22 mouse cellular contexts compared by ENCODE assay signal in the genomic region with DNA sequence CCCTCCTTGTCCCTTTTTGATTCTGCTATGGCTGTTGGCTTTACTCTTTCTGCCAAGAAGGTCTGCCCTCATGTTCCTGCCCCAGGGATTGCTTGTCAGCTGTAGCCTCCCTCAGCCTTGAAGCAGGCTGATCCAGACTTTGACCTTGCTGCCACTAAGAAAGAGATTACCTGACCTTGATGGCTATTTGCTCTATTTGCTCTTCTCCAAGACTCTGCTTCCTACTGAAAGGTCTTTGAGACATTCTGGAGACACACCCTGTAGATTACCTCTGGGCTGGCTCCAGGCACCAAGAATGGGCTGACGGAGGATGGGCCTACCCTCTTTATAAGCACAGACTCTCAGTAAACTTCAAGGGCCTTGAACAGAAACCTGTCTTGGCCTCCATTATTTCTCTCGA. TPM values are rescaled to one million over a fixed set of nuclear protein-coding genes. Genes with fewer than 3 reads are reported as not detected.
DNase-seq lines count a peak whose midpoint lies in the region; ATAC-seq and TF ChIP-seq lines count a peak whose summit lies in the region.
"Had no signal": no experiment of that assay in that cellular context is flagged by ENCODE, and none has a peak within 500 bp of the region (broad histone marks: within the 10 kb centered on the region; RNA-seq: fewer than 3 reads in every experiment).

No protein-coding gene starts in this region.

- no peaks in the 10 kb centered on the region for H3K9me3 ChIP-seq in ES-E14 (ENCODE audit: control insufficient read depth, insufficient read depth, low read depth, low read length)
- H3K9me3 ChIP-seq: embryonic facial prominence, embryonic 13.5 days; embryonic facial prominence, embryonic 15.5 days; forebrain, embryonic 13.5 days; forebrain, embryonic 15.5 days had no signal

- no peak overlapping the region; the same call in 1 of the 2 replicates for H3K9ac ChIP-seq in ES-E14 (ENCODE audit: insufficient read depth, low read depth, low read length, poor library complexity, severe bottlenecking)
- H3K9ac ChIP-seq: embryonic facial prominence, embryonic 13.5 days; embryonic facial prominence, embryonic 15.5 days; forebrain, embryonic 13.5 days; forebrain, embryonic 15.5 days; forebrain, postnatal 0 days had no signal

- H3K36me3 ChIP-seq in ES-E14 (ENCODE audit: control insufficient read depth, insufficient read depth, low read length, poor library complexity, severe bottlenecking), result no peaks in the 10 kb centered on the region
- H3K36me3 ChIP-seq: embryonic facial prominence, embryonic 13.5 days; embryonic facial prominence, embryonic 15.5 days; forebrain, embryonic 15.5 days had no signal

- H3K4me1 ChIP-seq in ES-E14 (ENCODE audit: control insufficient read depth in 2 of 2, insufficient read depth in 2 of 2, low read length in 2 of 2, poor library complexity in 1 of 2), result peaks cover 0 to 3% of the 10 kb centered on the region in 2 experiments; a peak in 1 of 4 replicates
- H3K4me1 ChIP-seq: embryonic facial prominence, embryonic 13.5 days; embryonic facial prominence, embryonic 15.5 days; forebrain, embryonic 13.5 days; forebrain, embryonic 15.5 days had no signal

- 39% methylated on average over 2 of the region's 2 CpGs for WGBS in large intestine, adult 2 months

- peak; percentile 16 for DNase-seq in ovary, adult 18-20 months (ENCODE audit: low spot score)
- DNase-seq in ovary, postnatal 14 days (ENCODE audit: low spot score), result no peak
- peak; percentile 25 for DNase-seq in ES-E14 (ENCODE audit: low read depth, low spot score)
- DNase-seq in ZHBTc4 (ENCODE audit: low read depth, low spot score), result peak; percentile 80
- peak; percentile 32 for DNase-seq in large intestine, adult 2 months (ENCODE audit: low read depth, low spot score)
- no peak for DNase-seq in thymus, postnatal 36 days
- DNase-seq in cerebellum, adult 8-10 months, result no peak
- DNase-seq: adrenal gland, adult 8-10 months; adrenal gland, postnatal 14 days; adrenal gland, postnatal 36 days; cerebellum, adult 11-12 months; cerebellum, adult 2 months; cerebellum, adult 9-11 months; cerebellum, postnatal 14 days; cerebellum, postnatal 36 days; embryo, embryonic 11 days; forebrain, postnatal 0 days had no signal

- no peak for ATAC-seq in monocyte, adult 5-6 weeks (replicated peaks; ENCODE audit: insufficient number of reproducible peaks, low FRiP score, low TSS enrichment, poor library complexity, severe bottlenecking)
- ATAC-seq: forebrain, embryonic 13.5 days; forebrain, embryonic 15.5 days; forebrain, postnatal 0 days had no signal

- H3K4me3 ChIP-seq in ES-E14 (ENCODE audit: insufficient read depth in 1 of 2, low read depth in 1 of 2, low read length in 2 of 2, poor library complexity in 1 of 2, severe bottlenecking in 1 of 2), result no peak overlapping the region
- H3K4me3 ChIP-seq: embryonic facial prominence, embryonic 13.5 days; embryonic facial prominence, embryonic 15.5 days; forebrain, embryonic 13.5 days; forebrain, embryonic 15.5 days had no signal

- no peak overlapping the region for H3K27ac ChIP-seq in ES-E14 (ENCODE audit: insufficient read depth, low read depth, low read length, poor library complexity, severe bottlenecking)
- H3K27ac ChIP-seq: embryonic facial prominence, embryonic 13.5 days; embryonic facial prominence, embryonic 15.5 days; forebrain, embryonic 13.5 days; forebrain, embryonic 15.5 days had no signal

- in situ Hi-C loops in ES-E14 (cut with MboI; ENCODE audit: low sequenced_read_pairs in 2 of 2, unreplicated experiment in 2 of 2), result no loop called here

TF ChIP-seq in ES-E14, 5 proteins besides CTCF, POLR2A, EP300 and RAD21:
- no peak for TF ChIP-seq CHD2 (IDR thresholded peaks at IDR 0.05; ENCODE audit: low read depth, low read length)
- no peak for TF ChIP-seq HCFC1 (IDR thresholded peaks at IDR 0.05; ENCODE audit: borderline replicate concordance, insufficient read depth, low read length)
- TF ChIP-seq MAFK (IDR thresholded peaks at IDR 0.05; ENCODE audit: insufficient read depth, low read depth, low read length), result no peak
- TF ChIP-seq ZNF384 (IDR thresholded peaks at IDR 0.05; ENCODE audit: low read depth, low read length), result no peak
- TF ChIP-seq ZC3H11A (IDR thresholded peaks at IDR 0.05; ENCODE audit: borderline replicate concordance, low read depth, low read length), result no peak

RNA-seq across cellular contexts. Expression of a gene that starts 1.6 kb away (rescaled TPM):
- 24.3 and 51.0 TPM in 2 replicates for total RNA-seq in ES-E14 (2012; rRNA removed)
- 0.30 TPM in 1 of 2 replicates, not detected in the other for polyA plus RNA-seq in large intestine, adult 2 months (2012; rRNA removed)
- total RNA-seq in monocyte, adult 5-6 weeks (2017), result 1.9 to 4.4 TPM (median 4.0 TPM) in 3 replicates
- polyA plus RNA-seq: forebrain, postnatal 0 days had no signal

RNA-seq across cellular contexts. Expression of a gene that starts 53.5 kb away (rescaled TPM):
- total RNA-seq in ES-E14 (2012; rRNA removed), result 18.5 and 20.3 TPM in 2 replicates
- polyA plus RNA-seq in large intestine, adult 2 months (2012; rRNA removed), result 7.0 and 9.5 TPM in 2 replicates
- total RNA-seq in monocyte, adult 5-6 weeks (2017), result 30.9 to 34.5 TPM (median 34.0 TPM) in 3 replicates

RNA-seq across cellular contexts. Expression of a gene that starts 53.5 kb away (rescaled TPM):
- 18.0 and 29.3 TPM in 2 replicates for total RNA-seq in ES-E14 (2012; rRNA removed)
- 6.0 and 9.4 TPM in 2 replicates for polyA plus RNA-seq in large intestine, adult 2 months (2012; rRNA removed)
- total RNA-seq in monocyte, adult 5-6 weeks (2017), result 5.0 to 10.6 TPM (median 7.3 TPM) in 3 replicates

Comparison
In these comparisons a context has a peak if more than half of its experiments do, and no peak if none do; other contexts are left out.
1. DNase-seq: peak in ovary, adult 18-20 months (single experiment), ES-E14 (single experiment), ZHBTc4 (single experiment) and large intestine, adult 2 months (single experiment); none in ovary, postnatal 14 days (single experiment), thymus, postnatal 36 days (0 of 2) and cerebellum, adult 8-10 months (single experiment).